Mouse (Mus musculus) neural tube, embryonic 11.5 days (tissue): Measurements from ENCODE around the gene Gsk3b. TPM values are rescaled to one million over a fixed set of nuclear protein-coding genes. Genes with fewer than 3 reads are reported as not detected.
"Not testable (repeated sequence)": the region's sequence is repeated elsewhere in the genome, so short reads cannot be mapped to it uniquely, and the experiment has no call there.

Experiments
- ATAC-seq: fragments of 200-750 bp; cut with Nextera tagmentation; 2 replicates; pipeline ENCODE4 v1.8.0; 2017; ENCODE audit warnings: moderate number of reproducible peaks, mild to moderate bottlenecking, moderate TSS enrichment, moderate library complexity; ENCODE audit not compliant: insufficient read depth, low FRiP score, low TSS enrichment
- DNase-seq: peaks from one replicate; pipeline ENCODE4 v3.0.0-alpha.2; 2015; ENCODE audit warnings: low spot score
- H3K27ac ChIP-seq: fragments of 300-500 bp; sonication (generic); 2 replicates; pipeline ENCODE4 v1.5.1; 2014; ENCODE audit warnings: low read depth, mild to moderate bottlenecking, low read length
- H3K27me3 ChIP-seq: fragments of 300-500 bp; sonication (generic); 2 replicates; pipeline ENCODE4 v1.6.1; 2014; ENCODE audit warnings: mild to moderate bottlenecking, low read length, mixed read lengths; ENCODE audit not compliant: control insufficient read depth, insufficient read depth
- H3K36me3 ChIP-seq: fragments of 300-500 bp; sonication (generic); 2 replicates; pipeline ENCODE4 v1.6.1; 2014; ENCODE audit warnings: mild to moderate bottlenecking, low read length, moderate library complexity, mixed read lengths; ENCODE audit not compliant: control insufficient read depth, insufficient read depth
- H3K4me1 ChIP-seq: fragments of 300-500 bp; sonication (generic); 2 replicates; pipeline ENCODE4 v1.6.1; 2014; ENCODE audit warnings: low read length, mixed read lengths; ENCODE audit not compliant: control insufficient read depth, insufficient read depth
- H3K4me2 ChIP-seq: fragments of 300-500 bp; sonication (generic); 2 replicates; pipeline ENCODE4 v1.6.1; 2014; ENCODE audit warnings: low read depth, mild to moderate bottlenecking, moderate library complexity
- H3K4me3 ChIP-seq: fragments of 300-500 bp; sonication (generic); 2 replicates; pipeline ENCODE4 v1.5.1; 2014; ENCODE audit warnings: low read depth, low read length
- H3K9ac ChIP-seq: fragments of 300-500 bp; sonication (generic); 2 replicates; pipeline ENCODE4 v1.6.1; 2014; ENCODE audit warnings: mild to moderate bottlenecking, low read length
- H3K9me3 ChIP-seq: fragments of 300-500 bp; sonication (generic); 2 replicates; pipeline ENCODE4 v1.6.1; 2016; ENCODE audit warnings: low read length; ENCODE audit not compliant: control insufficient read depth
- WGBS: fragments of 180-500 bp; shearing (Covaris S2); extraction: QIAGEN DNeasy Blood & Tissue Kit; methylation state at CpG from one replicate; pipeline ENCODE4 v1.1.7; 2014; 5-methylcytosine and 5-hydroxymethylcytosine counted together
- polyA plus RNA-seq: library from polyadenylated mRNA; unstranded; fragments of >200 nt; fragmentation: Nextera tagmentation; extraction: Ambion mirVana; gene quantifications from 2 replicates; pipeline ENCODE4 v1.2.1, GENCODE M21; 2014

Gsk3b gene
- polyA plus RNA-seq, 1 experiment from 2014 or later: 119 TPM

DNA sequence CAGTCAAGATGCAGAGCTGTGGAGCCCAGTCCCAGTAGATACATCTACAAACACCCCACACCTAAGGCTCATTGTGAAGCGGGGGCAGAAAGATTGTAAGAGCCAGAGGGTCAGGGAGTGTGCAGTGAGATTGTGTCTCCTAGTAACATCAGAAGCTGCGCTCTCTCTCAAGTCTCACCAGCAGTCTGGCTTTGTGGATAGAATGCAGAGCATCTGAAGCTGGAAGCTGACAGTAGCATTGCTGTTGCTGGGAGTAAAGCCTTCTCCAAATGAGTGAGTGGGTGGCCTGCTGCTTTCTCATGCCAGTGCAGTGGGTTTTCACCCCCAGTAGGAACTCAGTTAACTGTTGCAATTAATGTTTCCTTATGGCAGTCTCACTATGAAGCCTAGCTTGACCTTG, 25.3 kb downstream of the Gsk3b start:
- 97% methylated on average over 2 of the region's 2 CpGs for WGBS
- H3K4me3 ChIP-seq: no peak overlapping the region
- DNase-seq: no peak

DNA sequence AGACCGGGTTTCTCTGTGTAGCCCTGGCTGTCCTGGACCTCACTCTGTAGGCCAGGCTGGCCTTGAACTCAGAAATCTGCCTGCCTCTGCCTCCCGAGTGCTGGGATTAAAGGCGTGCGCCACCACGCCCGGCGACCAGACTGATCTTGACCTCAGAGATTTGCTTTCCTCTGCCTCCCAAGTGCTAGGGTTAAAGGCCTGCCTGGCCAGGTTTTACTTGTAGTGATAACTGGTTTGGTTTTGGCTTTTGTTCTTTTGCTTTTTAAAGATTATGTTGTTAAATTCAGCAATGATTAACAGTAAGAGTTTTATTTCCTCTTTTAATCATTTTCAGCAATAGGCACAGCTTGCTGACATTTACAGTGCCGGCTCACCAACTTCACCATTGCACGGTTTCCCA, 29.1 kb downstream of the Gsk3b start:
- 94% methylated on average over 9 of the region's 9 CpGs for WGBS

More for the DNA sequence above, 25.3 kb downstream of the Gsk3b start:
- ATAC-seq: no peak
- no peaks in the 10 kb centered on the region; the same call in 1 of the 2 replicates for H3K36me3 ChIP-seq
- H3K4me2 ChIP-seq: no peak overlapping the region
- 0 out of 2 replicates have a peak, but pooled peaks cover 2% of the 10 kb centered on the region for H3K4me1 ChIP-seq
- no peaks in the 10 kb centered on the region for H3K27me3 ChIP-seq
- no peak overlapping the region for H3K27ac ChIP-seq
- H3K9ac ChIP-seq: no peak overlapping the region
- H3K9me3 ChIP-seq: no peaks in the 10 kb centered on the region

GRCm38 (mm10) chr16:38118723-38119122, 29.9 kb downstream of the Gsk3b start:
- Histone ChIP-seq H3K9me3 (no peaks in the 10 kb centered on the region), H3K4me3 (no peak overlapping the region), H3K9ac (no peak overlapping the region), H3K4me1 (0 out of 2 replicates have a peak, but pooled peaks cover 2% of the 10 kb centered on the region), H3K27me3 (no peaks in the 10 kb centered on the region), H3K27ac (no peak overlapping the region), H3K36me3 (no peaks in the 10 kb centered on the region; the same call in 1 of the 2 replicates), H3K4me2 (no peak overlapping the region)
- WGBS: 88% methylated on average over 1 of the region's 1 CpGs
- DNase-seq: no peak
- ATAC-seq: no peak

More for the DNA sequence above, 29.1 kb downstream of the Gsk3b start:
- not testable (repeated sequence) for H3K27ac ChIP-seq, H3K4me3 ChIP-seq, H3K9ac ChIP-seq, H3K9me3 ChIP-seq, ATAC-seq, H3K4me1 ChIP-seq, DNase-seq, H3K36me3 ChIP-seq, H3K27me3 ChIP-seq, H3K4me2 ChIP-seq

DNA sequence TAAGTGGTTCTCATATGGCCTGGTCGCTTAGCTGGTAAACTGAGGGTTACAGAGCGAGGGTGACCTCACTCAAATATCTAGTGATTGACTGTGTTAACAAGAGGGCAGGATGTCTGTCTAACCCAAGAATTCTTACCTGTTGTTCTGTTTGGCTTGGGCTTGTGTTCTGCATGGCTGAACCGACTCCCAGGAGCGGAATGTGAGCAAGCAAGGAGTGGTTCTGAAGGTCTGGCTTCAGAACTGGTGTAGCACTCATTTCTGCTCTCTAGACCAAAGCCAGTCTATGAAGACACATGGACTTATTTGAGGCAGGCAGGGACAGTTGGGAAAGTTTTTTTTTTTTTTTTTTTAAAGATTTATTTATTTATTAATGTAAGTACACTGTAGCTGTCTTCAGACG, 30.5 kb downstream of the Gsk3b start:
- H3K36me3 ChIP-seq: no peaks in the 10 kb centered on the region
- 0 out of 2 replicates have a peak, but pooled peaks cover 2% of the 10 kb centered on the region for H3K4me1 ChIP-seq
- no peak for DNase-seq
- no peak overlapping the region for H3K4me2 ChIP-seq
- 95% methylated on average over 5 of the region's 5 CpGs for whole genome bisulfite sequencing
- no peak overlapping the region for H3K9ac ChIP-seq
- H3K27me3 ChIP-seq: no peaks in the 10 kb centered on the region
- ATAC-seq: no peak
- H3K4me3 ChIP-seq: no peak overlapping the region
- H3K27ac ChIP-seq: no peak overlapping the region
- H3K9me3 ChIP-seq: no peaks in the 10 kb centered on the region

DNA sequence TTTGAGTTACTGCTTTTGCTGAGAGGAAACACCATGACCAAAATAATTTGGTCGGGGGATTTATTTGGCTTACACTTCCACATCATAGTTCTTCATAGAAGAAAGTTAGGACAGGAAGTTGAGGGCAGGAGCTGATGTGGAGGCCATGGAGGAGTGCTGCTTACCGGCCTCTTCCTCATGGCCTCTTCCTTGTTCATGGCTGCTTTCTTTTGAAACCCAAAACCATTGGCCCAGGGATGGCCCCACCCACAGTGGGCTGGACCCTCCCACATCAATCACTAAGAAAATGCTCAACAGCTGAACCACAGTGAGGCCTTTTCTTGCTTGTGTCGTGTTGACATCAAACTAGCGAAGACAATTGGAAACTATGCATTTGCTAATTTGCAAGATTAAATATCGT, 40.4 kb downstream of the Gsk3b start:
- no peak for DNase-seq
- no peak for ATAC-seq
- WGBS: 77% methylated on average over 5 of the region's 5 CpGs
- H3K9me3 ChIP-seq: no peaks in the 10 kb centered on the region
- H3K9ac ChIP-seq: no peak overlapping the region
- H3K4me1 ChIP-seq: peaks cover 11% of the 10 kb centered on the region; the same call in 1 of the 2 replicates
- no peak overlapping the region for H3K4me3 ChIP-seq
- no peaks in the 10 kb centered on the region for H3K27me3 ChIP-seq
- H3K27ac ChIP-seq: no peak overlapping the region
- H3K36me3 ChIP-seq: no peaks in the 10 kb centered on the region
- no peak overlapping the region for H3K4me2 ChIP-seq

GRCm38 (mm10) chr16:38131041-38131440, 42.2 kb downstream of the Gsk3b start:
- H3K9me3 ChIP-seq: no peaks in the 10 kb centered on the region
- ATAC-seq: no peak
- peaks cover 11% of the 10 kb centered on the region; the same call in 1 of the 2 replicates for H3K4me1 ChIP-seq
- H3K4me3 ChIP-seq: no peak overlapping the region
- WGBS: 81% methylated on average over 3 of the region's 3 CpGs
- no peak overlapping the region for H3K9ac ChIP-seq
- no peaks in the 10 kb centered on the region for H3K36me3 ChIP-seq
- H3K27ac ChIP-seq: no peak overlapping the region
- DNase-seq: no peak
- no peak overlapping the region for H3K4me2 ChIP-seq
- H3K27me3 ChIP-seq: no peaks in the 10 kb centered on the region

- ATAC-seq (no peak), DNase-seq (no peak)
- Histone ChIP-seq H3K9ac (no peak overlapping the region), H3K4me1 (peaks cover 11% of the 10 kb centered on the region; the same call in 1 of the 2 replicates), H3K36me3 (no peaks in the 10 kb centered on the region), H3K4me2 (no peak overlapping the region), H3K9me3 (no peaks in the 10 kb centered on the region), H3K27ac (no peak overlapping the region), H3K27me3 (no peaks in the 10 kb centered on the region), H3K4me3 (no peak overlapping the region)
- 34% methylated on average over 9 of the region's 9 CpGs for WGBS
These were observed 43.0 kb downstream of the Gsk3b start for GRCm38 (mm10) chr16:38131756-38132155.

- no peak for ATAC-seq
- Histone ChIP-seq H3K27me3 (no peaks in the 10 kb centered on the region), H3K4me2 (no peak overlapping the region), H3K27ac (no peak overlapping the region), H3K36me3 (no peaks in the 10 kb centered on the region), H3K4me3 (no peak overlapping the region), H3K4me1 (peaks cover 11% of the 10 kb centered on the region; the same call in 1 of the 2 replicates), H3K9me3 (no peaks in the 10 kb centered on the region), H3K9ac (no peak overlapping the region)
- 62% methylated on average over 7 of the region's 7 CpGs for WGBS
- no peak for DNase-seq
These were observed 43.4 kb downstream of the Gsk3b start for GRCm38 (mm10) chr16:38132210-38132609.

- H3K27me3 ChIP-seq: no peaks in the 10 kb centered on the region
- H3K4me1 ChIP-seq: peaks cover 5% of the 10 kb centered on the region; the same call in 1 of the 2 replicates
- WGBS: 35% methylated on average over 5 of the region's 5 CpGs
- peak; percentile 27 for DNase-seq
- no peak for ATAC-seq
- H3K9ac ChIP-seq: no peak overlapping the region
- H3K4me3 ChIP-seq: no peak overlapping the region
- H3K36me3 ChIP-seq: no peaks in the 10 kb centered on the region
- H3K9me3 ChIP-seq: no peaks in the 10 kb centered on the region
- no peak overlapping the region for H3K4me2 ChIP-seq
- H3K27ac ChIP-seq: no peak overlapping the region
These were observed 48.5 kb downstream of the Gsk3b start for GRCm38 (mm10) chr16:38137296-38137695.
